ENCODE assay signal across 28 mouse cellular contexts in genomic region chr1:73481956-73482355, GRCm38 (mm10).
DNase-seq lines count a peak whose midpoint lies in the region.
"Had no signal": no experiment of that assay in that cellular context is flagged by ENCODE, and none has a peak within 500 bp of the region (broad histone marks: within the 10 kb centered on the region; RNA-seq: fewer than 3 reads in every experiment).

No protein-coding gene starts in this region.

- no peak overlapping the region; the same call in 1 of the 2 replicates for H3K27ac ChIP-seq in limb, embryonic 10.5 days
- H3K27ac ChIP-seq: embryonic facial prominence, embryonic 15.5 days; forebrain, embryonic 12.5 days; forebrain, embryonic 15.5 days; heart, embryonic 15.5 days; hindbrain, embryonic 10.5 days; hindbrain, embryonic 13.5 days; intestine, embryonic 15.5 days had no signal

- H3K4me1 ChIP-seq in limb, embryonic 10.5 days: peaks cover 17% of the 10 kb centered on the region
- H3K4me1 ChIP-seq: forebrain, embryonic 12.5 days; forebrain, embryonic 15.5 days; heart, embryonic 12.5 days; heart, embryonic 15.5 days; hindbrain, embryonic 13.5 days; intestine, embryonic 15.5 days had no signal

- H3K36me3 ChIP-seq in limb, embryonic 10.5 days: no peaks in the 10 kb centered on the region
- H3K36me3 ChIP-seq: embryonic facial prominence, embryonic 15.5 days; forebrain, embryonic 12.5 days; forebrain, embryonic 15.5 days; G1E; heart, embryonic 12.5 days; heart, embryonic 15.5 days; hindbrain, embryonic 10.5 days; hindbrain, embryonic 13.5 days; intestine, embryonic 15.5 days had no signal

- 72% methylated on average over 2 of the region's 2 CpGs for WGBS in limb, embryonic 10.5 days

- peak; percentile 66 for DNase-seq in adrenal gland, adult 2 months
- no peak for DNase-seq in adrenal gland, postnatal 4 days (ENCODE audit: low spot score in 2 of 2)
- peak; percentile 18 for DNase-seq in kidney, adult 9 months
- DNase-seq in kidney, adult 18-20 months: no peak
- peak; percentile 23 for DNase-seq in adrenal gland, adult 8-10 months
- DNase-seq in adrenal gland, postnatal 14 days: peak; percentile 21
- DNase-seq in retina, embryonic 14.5 days (ENCODE audit: low spot score): no peak
- DNase-seq in limb, embryonic 10.5 days (ENCODE audit: low spot score): no peak
- DNase-seq: B cell, adult 2 months; cerebellum, adult 11-12 months; cerebellum, adult 8-10 months; cerebellum, postnatal 10 days; cerebellum, postnatal 36 days; embryo, embryonic 11 days; gastrocnemius, postnatal 25 days; heart, adult 18-20 months; heart, postnatal 10 days; heart, postnatal 36 days had no signal

- no peaks in the 10 kb centered on the region for H3K27me3 ChIP-seq in limb, embryonic 10.5 days (ENCODE audit: low read depth, poor library complexity, severe bottlenecking)
- H3K27me3 ChIP-seq: embryonic facial prominence, embryonic 15.5 days; forebrain, embryonic 12.5 days; forebrain, embryonic 15.5 days; heart, embryonic 12.5 days; heart, embryonic 15.5 days; hindbrain, embryonic 13.5 days; intestine, embryonic 15.5 days; Patski had no signal

- no peak overlapping the region for H3K4me3 ChIP-seq in limb, embryonic 10.5 days
- H3K4me3 ChIP-seq: embryonic facial prominence, embryonic 15.5 days; forebrain, embryonic 12.5 days; forebrain, embryonic 15.5 days; heart, embryonic 12.5 days; heart, embryonic 15.5 days; hindbrain, embryonic 10.5 days; hindbrain, embryonic 13.5 days; intestine, embryonic 15.5 days had no signal

- H3K9me3 ChIP-seq in limb, embryonic 10.5 days (replicated peaks): no peaks in the 10 kb centered on the region
- H3K9me3 ChIP-seq: embryonic facial prominence, embryonic 15.5 days; forebrain, embryonic 12.5 days; forebrain, embryonic 15.5 days; G1E; heart, embryonic 15.5 days; hindbrain, embryonic 10.5 days; hindbrain, embryonic 13.5 days; intestine, embryonic 15.5 days had no signal

Comparison
In these comparisons a context has a peak if more than half of its experiments do, and no peak if none do; other contexts are left out.
1. DNase-seq: peak in adrenal gland, adult 2 months (single experiment), kidney, adult 9 months (single experiment), adrenal gland, adult 8-10 months (single experiment) and adrenal gland, postnatal 14 days (single experiment); none in adrenal gland, postnatal 4 days (0 of 2), kidney, adult 18-20 months (single experiment), retina, embryonic 14.5 days (single experiment) and limb, embryonic 10.5 days (single experiment).